Mouse (Mus musculus) urinary bladder, adult 2 months (tissue): Measurements from ENCODE around the gene Gabpb1. TPM values are rescaled to one million over a fixed set of nuclear protein-coding genes. Genes with fewer than 3 reads are reported as not detected.
A peak's percentile ranks its signal among the peaks of the same experiment; 100 is the strongest.

Experiments
- DNase-seq: peaks from one replicate; pipeline ENCODE4 v3.0.0; 2022; ENCODE audit warnings: low spot score
- polyA plus RNA-seq: library from polyadenylated mRNA; depleted of rRNA; stranded (reverse); fragments of >200 nt; gene quantifications from 2 replicates; pipeline ENCODE4 v1.2.3, GENCODE M21; 2012; rRNA removed

Gabpb1 gene
- 16.4 and 17.1 TPM in 2 replicates for polyA plus RNA-seq

- no peak for DNase-seq
Measured at GRCm38 (mm10) chr2:126676122-126676515, at the start of gene Gabpb1. TSS of gene Gabpb1 (minus strand) at chr2:126676337.

DNA sequence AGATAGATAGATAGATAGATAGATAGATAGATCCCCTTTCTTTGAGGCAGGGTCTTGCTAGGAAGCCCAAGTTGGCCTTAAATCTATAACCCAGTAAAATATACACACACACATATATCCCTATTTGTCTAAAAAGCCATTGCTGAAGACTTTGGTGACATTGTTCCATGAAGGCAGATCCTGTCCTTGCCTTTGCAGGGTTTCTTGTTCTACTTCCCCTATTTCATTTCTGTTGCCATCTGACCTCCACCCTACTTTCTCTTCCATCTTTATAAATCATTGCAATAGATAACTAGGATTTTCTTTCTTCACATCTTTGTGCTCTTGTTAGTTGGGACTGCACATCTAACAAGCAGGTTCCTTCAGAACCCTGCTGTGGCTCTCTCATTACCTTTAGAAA is 36.8 kb upstream of the Gabpb1 start:
- DNase-seq = no peak

- DNase-seq = no peak
Measured at GRCm38 (mm10) chr2:126712526-126712925, 36.4 kb upstream of the Gabpb1 start.

GRCm38 (mm10) chr2:126708361-126708760 is 32.2 kb upstream of the Gabpb1 start:
- no peak for DNase-seq

- DNase-seq = no peak
Measured at GRCm38 (mm10) chr2:126707438-126707779, 31.3 kb upstream of the Gabpb1 start.

DNA sequence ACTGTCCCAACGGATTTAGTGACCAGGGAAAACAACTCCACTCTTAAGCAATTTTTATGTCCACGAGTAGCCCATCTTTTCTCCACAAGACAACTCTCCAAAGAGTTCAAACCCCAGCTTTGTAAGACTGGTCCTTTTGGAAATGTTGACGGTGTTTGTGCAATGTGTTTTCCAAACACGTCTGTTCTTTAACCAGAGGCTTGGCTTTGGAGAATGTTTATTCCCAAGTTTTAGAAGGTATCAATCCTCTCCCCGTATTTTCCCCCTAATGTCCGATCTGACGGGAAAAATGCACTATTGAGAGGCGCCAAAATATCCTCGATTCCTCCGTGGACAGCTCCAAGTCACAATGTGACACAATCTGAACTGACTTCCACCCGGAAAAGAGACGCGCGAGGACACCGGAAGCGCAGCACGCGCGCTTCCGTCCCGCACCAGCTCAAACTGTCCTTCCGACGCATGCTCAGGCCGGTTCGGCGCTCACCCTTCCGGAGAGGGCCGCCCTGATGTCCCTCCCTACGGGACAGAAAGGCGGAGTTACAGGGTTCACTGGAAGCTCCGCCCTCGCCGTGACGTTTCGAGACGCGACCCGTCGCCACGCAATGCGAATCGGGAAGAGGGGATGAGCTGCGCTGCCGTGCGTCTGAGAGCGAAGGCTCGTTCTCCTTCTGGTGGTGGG is 30.8 kb upstream of the Gabpb1 start, which contains the start of gene Usp8:
TSS of gene Usp8 (plus strand) at position 570 of the 679 bp plus-strand sequence.
- peak; percentile 93 for DNase-seq

DNA sequence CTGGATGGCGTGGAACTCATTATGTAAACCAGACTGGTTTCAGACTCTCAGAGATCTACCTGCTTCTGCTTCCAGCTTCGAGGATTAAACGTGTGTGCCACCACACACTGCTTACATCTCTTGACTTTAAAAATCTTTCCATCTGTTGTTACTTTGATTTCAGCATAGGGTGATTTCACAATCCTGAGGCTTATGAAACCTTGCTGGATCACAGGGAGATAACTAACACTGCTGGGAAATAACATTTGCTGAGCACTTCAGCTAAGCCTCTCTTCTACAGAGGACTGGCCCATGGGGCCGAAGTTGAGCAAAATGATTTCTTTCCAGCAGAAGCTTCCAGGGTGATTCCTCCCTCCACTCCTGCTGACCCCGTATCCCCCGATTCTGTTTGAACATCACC is 19.1 kb upstream of the Gabpb1 start:
- no peak for DNase-seq

DNA sequence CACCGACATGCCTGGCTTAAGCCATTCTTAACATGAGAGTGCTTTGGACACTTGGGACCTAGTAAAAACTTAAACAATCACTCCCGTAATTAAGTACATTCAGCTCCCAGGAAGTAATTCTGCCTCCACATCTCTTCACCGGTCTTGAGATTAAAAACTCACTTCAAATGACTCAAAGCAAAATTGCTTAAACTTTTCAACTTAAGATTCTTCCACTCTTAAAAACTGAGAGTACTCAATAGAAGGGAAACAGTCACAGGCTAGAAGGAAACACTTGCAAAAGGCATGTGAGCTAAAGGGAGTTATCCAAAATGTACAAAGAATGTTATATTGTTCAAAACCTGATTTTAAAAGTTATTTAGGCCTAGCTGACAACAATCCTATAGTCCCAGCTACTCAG is 15.2 kb upstream of the Gabpb1 start:
- no peak for DNase-seq

GRCm38 (mm10) chr2:126682937-126683336 is 6.8 kb upstream of the Gabpb1 start:
- DNase-seq = no peak

- no peak for DNase-seq
Measured at GRCm38 (mm10) chr2:126682333-126682732, 6.2 kb upstream of the Gabpb1 start.

DNA sequence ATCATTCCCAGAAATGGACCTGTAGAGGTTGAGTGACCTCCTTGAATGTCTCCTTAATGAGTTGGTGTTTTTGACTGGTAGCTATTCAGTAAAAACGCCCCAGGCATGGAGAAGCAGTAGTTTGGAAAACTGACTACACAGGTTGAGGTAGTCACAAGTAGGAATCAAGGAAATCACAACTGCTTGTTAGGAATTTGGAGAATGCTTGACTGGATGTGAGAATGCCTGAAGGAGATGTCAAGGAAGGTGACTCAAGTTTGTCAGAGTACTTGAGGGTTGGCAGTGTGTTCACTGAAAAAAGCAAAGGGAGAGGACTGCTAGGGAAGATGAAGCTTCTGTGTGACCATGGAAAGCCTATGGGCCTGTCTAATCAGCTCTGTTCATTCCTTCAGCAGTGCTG is 1.2 kb upstream of the Gabpb1 start:
- no peak for DNase-seq

DNA sequence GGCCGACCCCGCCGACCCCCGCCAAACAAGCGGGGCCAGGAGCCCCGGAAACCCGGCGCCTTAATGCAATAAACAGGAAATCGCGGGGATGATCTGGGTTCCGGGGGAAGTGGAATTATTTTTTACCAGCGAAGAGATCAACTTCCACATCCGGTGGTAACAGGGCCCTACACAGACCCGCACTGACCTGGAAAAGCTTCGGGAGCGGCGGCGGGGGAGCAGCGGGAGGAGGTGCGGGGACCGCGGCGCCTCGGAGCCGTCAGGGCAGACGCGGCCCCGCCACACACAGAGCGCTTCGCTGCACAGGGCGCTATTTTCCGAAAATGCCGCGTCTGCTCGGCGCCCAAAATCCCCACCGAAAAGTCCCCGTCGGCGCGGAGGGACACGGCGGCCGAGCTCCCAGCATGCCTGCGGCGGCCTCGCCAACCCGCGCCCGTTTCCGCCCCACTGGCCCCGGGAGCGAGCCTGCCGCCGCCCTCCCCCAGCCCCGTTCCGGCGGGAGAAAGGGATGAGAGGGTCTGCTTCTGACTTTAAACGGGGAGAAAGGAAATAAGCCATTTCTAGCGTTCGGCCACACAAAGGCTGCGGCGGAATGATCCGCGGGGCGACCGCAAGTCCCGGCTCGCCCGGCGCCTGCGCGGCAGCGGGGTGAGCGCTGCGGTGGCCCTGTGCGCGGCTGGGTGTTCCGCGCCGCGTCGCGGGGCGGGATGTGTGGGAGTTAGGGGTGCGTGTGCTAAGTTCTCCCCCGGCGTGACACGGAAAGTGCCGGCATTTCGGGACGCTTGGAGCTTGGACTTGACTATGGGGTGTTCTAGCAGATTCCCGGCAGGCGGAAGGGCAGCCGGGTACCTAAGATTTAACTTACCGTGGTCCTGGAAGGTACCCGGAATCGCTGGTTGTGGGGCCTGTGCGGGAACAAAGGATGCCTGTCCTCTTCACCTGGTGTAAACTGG is 692 bp downstream of the Gabpb1 start:
- peak; percentile 96 for DNase-seq

- peak; percentile 69 for DNase-seq
Measured at GRCm38 (mm10) chr2:126674441-126675168, 1.5 kb downstream of the Gabpb1 start.

GRCm38 (mm10) chr2:126673317-126674242 is 2.6 kb downstream of the Gabpb1 start:
- DNase-seq = no peak

DNA sequence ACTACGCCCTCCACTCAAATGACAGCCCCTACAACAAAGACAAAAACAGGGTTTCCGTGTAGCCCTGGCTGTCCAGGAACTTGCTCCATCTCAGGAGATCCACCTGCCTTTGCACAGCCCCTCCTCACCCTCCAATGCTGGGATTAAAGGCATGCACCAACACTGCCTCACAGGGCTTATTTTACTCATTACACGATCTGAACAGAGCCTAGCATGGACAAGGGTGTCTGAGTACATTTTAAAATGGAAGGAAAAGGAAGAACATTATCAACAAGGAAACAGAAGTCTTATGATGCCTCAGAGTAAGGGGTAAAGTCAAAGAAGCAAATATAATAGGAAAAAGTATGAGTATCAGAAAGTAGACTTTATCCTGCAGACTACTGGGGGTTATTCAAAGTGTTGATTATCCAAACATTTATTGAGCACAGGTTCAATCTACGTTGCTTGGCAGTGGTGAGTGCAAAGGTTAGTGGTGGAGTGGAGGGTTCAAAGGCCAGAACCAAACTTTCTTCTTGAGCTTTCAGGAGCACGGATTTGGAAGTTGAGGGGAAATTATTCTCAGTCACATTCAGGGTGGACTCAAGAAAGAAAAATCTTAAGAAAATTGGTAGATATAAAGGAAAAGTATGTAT is 7.4 kb downstream of the Gabpb1 start:
- no peak for DNase-seq

- no peak for DNase-seq
Measured at GRCm38 (mm10) chr2:126665984-126666383, 10.2 kb downstream of the Gabpb1 start.

DNA sequence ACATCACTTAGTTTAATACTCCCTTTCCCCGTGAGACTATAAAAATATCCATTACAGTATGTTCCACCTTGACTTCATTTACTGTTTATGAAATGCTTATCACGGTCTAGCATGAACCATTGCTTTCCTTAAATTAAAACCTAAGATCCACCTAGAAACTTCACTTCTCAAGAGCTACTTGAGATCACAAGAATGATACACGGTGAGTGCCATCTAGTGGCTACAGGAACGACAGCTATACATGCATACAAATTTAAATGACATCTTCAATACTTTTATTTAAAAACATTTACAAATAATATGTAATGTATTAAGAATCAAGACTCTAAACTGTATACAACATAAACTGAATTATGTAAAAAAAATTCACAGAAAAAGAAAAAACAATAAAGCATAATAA is 12.7 kb downstream of the Gabpb1 start:
- no peak for DNase-seq

- no peak for DNase-seq
Measured at GRCm38 (mm10) chr2:126652929-126653328, 23.2 kb downstream of the Gabpb1 start.

GRCm38 (mm10) chr2:126647762-126648161 is 28.4 kb downstream of the Gabpb1 start:
- no peak for DNase-seq

GRCm38 (mm10) chr2:126646461-126646860 is 29.7 kb downstream of the Gabpb1 start:
- no peak for DNase-seq

DNA sequence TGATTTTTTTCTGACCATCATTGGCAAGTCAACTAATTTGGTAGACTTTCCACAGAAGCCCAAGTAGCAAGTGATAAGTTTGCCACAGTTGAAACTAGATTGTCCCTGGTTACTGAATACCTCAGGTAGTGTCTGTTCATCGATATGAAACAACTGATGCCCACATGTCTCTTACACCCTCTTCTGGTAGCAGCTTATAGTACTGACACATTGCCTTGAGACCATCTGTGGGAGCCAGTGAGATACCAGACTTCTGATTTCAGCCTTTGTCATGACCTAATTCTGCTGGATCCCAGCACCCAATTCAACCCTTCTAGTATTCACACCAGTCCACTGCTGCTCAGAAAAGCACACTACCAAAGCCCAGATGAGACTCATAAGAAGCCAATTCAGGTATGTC is 31.4 kb downstream of the Gabpb1 start:
- no peak for DNase-seq
